Mouse (Mus musculus): ENCODE measurements around the gene Psmb7. TPM values are rescaled to one million over a fixed set of nuclear protein-coding genes. Genes with fewer than 3 reads are reported as not detected.

Psmb7 gene
- polyA plus RNA-seq, 1 experiment: 99.0 TPM

DNA sequence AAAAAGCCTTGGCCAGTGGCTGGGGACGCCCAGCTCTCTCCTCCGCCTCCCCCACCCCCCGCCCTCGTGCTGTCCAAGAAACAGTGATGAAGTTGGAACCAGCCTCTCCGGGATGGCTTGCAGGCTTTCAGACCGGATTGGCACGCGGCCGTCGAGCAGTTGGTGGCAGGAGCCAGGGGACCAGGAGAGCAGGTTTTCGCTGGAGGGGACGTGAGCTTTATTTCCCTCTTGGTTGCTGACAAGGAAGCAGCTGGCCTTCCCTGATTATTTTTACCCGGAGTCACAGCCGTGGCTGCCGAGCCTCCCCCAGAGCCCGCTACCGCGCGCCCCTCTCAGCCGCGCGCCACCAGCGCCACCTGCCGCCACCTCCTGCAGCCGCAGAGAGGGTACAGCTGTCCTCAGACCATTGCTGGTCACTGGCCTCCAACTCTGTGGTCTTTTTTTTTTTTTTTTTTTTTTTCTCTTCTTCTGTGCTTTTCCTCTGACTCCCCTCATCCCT, 14.5 kb upstream of the Psmb7 start:
- Histone ChIP-seq H3K27ac (ENCODE audit: control insufficient read depth, insufficient read depth, low read length) (no peak overlapping the region), H3K4me3 (ENCODE audit: control insufficient read depth, insufficient read depth, low read length) (no peak overlapping the region), H3K4me1 (replicated peaks; ENCODE audit: control insufficient read depth, insufficient read depth, low read length) (no peaks in the 10 kb centered on the region), H3K27me3 (ENCODE audit: control insufficient read depth, insufficient read depth, low read length) (no peaks in the 10 kb centered on the region), H3K36me3 (ENCODE audit: control insufficient read depth, insufficient read depth, low read length) (no peaks in the 10 kb centered on the region)
- TF ChIP-seq POLR2A (IDR thresholded peaks at IDR 0.05; ENCODE audit: control insufficient read depth, extremely low read depth, insufficient read depth, low read length, poor library complexity) (no peak), CTCF (IDR thresholded peaks at IDR 0.05; ENCODE audit: borderline replicate concordance, control insufficient read depth, extremely low read depth, insufficient read depth, low read length, poor library complexity) (peak; percentile 80)
- under 1% methylated on average over 24 of the region's 25 CpGs for WGBS
- peak; percentile 58 for DNase-seq

- Histone ChIP-seq H3K36me3 (ENCODE audit: control insufficient read depth, insufficient read depth, low read length) (no peaks in the 10 kb centered on the region), H3K27ac (ENCODE audit: control insufficient read depth, insufficient read depth, low read length) (no peak overlapping the region), H3K4me3 (ENCODE audit: control insufficient read depth, insufficient read depth, low read length) (no peak overlapping the region), H3K4me1 (replicated peaks; ENCODE audit: control insufficient read depth, insufficient read depth, low read length) (no peaks in the 10 kb centered on the region), H3K27me3 (ENCODE audit: control insufficient read depth, insufficient read depth, low read length) (no peaks in the 10 kb centered on the region)
- no peak for TF ChIP-seq POLR2A (IDR thresholded peaks at IDR 0.05; ENCODE audit: control insufficient read depth, extremely low read depth, insufficient read depth, low read length, poor library complexity)
- 95% methylated on average over 2 of the region's 2 CpGs for WGBS
- DNase-seq: no peak
Observed at GRCm38 (mm10) chr2:38653694-38654093, 9.8 kb upstream of the Psmb7 start.

GRCm38 (mm10) chr2:38653293-38653619, 9.4 kb upstream of the Psmb7 start:
- Histone ChIP-seq H3K36me3 (ENCODE audit: control insufficient read depth, insufficient read depth, low read length) (no peaks in the 10 kb centered on the region), H3K4me1 (replicated peaks; ENCODE audit: control insufficient read depth, insufficient read depth, low read length) (no peaks in the 10 kb centered on the region), H3K4me3 (ENCODE audit: control insufficient read depth, insufficient read depth, low read length) (no peak overlapping the region), H3K27me3 (ENCODE audit: control insufficient read depth, insufficient read depth, low read length) (no peaks in the 10 kb centered on the region), H3K27ac (ENCODE audit: control insufficient read depth, insufficient read depth, low read length) (no peak overlapping the region)
- TF ChIP-seq CTCF (IDR thresholded peaks at IDR 0.05; ENCODE audit: borderline replicate concordance, control insufficient read depth, extremely low read depth, insufficient read depth, low read length, poor library complexity) (no peak), POLR2A (IDR thresholded peaks at IDR 0.05; ENCODE audit: control insufficient read depth, extremely low read depth, insufficient read depth, low read length, poor library complexity) (no peak)
- 92% methylated on average over 5 of the region's 5 CpGs for WGBS
- DNase-seq: no peak

- DNase-seq: no peak
- no peak for TF ChIP-seq CTCF (IDR thresholded peaks at IDR 0.05; ENCODE audit: borderline replicate concordance, control insufficient read depth, extremely low read depth, insufficient read depth, low read length, poor library complexity)
- no peak for TF ChIP-seq POLR2A (IDR thresholded peaks at IDR 0.05; ENCODE audit: control insufficient read depth, extremely low read depth, insufficient read depth, low read length, poor library complexity)
- H3K4me1 ChIP-seq (replicated peaks; ENCODE audit: control insufficient read depth, insufficient read depth, low read length): no peaks in the 10 kb centered on the region
- H3K27me3 ChIP-seq (ENCODE audit: control insufficient read depth, insufficient read depth, low read length): no peaks in the 10 kb centered on the region
- no peak overlapping the region for H3K4me3 ChIP-seq (ENCODE audit: control insufficient read depth, insufficient read depth, low read length)
- no peak overlapping the region for H3K27ac ChIP-seq (ENCODE audit: control insufficient read depth, insufficient read depth, low read length)
- 77% methylated on average over 10 of the region's 10 CpGs for WGBS
- no peaks in the 10 kb centered on the region for H3K36me3 ChIP-seq (ENCODE audit: control insufficient read depth, insufficient read depth, low read length)
Observed at GRCm38 (mm10) chr2:38652565-38653292, 8.8 kb upstream of the Psmb7 start.

GRCm38 (mm10) chr2:38652098-38652497, 8.2 kb upstream of the Psmb7 start:
- H3K4me3 ChIP-seq (ENCODE audit: control insufficient read depth, insufficient read depth, low read length): no peak overlapping the region
- TF ChIP-seq POLR2A (IDR thresholded peaks at IDR 0.05; ENCODE audit: control insufficient read depth, extremely low read depth, insufficient read depth, low read length, poor library complexity) (no peak), CTCF (IDR thresholded peaks at IDR 0.05; ENCODE audit: borderline replicate concordance, control insufficient read depth, extremely low read depth, insufficient read depth, low read length, poor library complexity) (no peak)
- no peak overlapping the region for H3K27ac ChIP-seq (ENCODE audit: control insufficient read depth, insufficient read depth, low read length)
- WGBS: 83% methylated on average over 7 of the region's 7 CpGs
- H3K36me3 ChIP-seq (ENCODE audit: control insufficient read depth, insufficient read depth, low read length): no peaks in the 10 kb centered on the region
- no peaks in the 10 kb centered on the region for H3K27me3 ChIP-seq (ENCODE audit: control insufficient read depth, insufficient read depth, low read length)
- H3K4me1 ChIP-seq (replicated peaks; ENCODE audit: control insufficient read depth, insufficient read depth, low read length): no peaks in the 10 kb centered on the region
- DNase-seq: no peak

- no peak overlapping the region for H3K4me3 ChIP-seq (ENCODE audit: control insufficient read depth, insufficient read depth, low read length)
- H3K4me1 ChIP-seq (replicated peaks; ENCODE audit: control insufficient read depth, insufficient read depth, low read length): no peaks in the 10 kb centered on the region
- H3K27me3 ChIP-seq (ENCODE audit: control insufficient read depth, insufficient read depth, low read length): no peaks in the 10 kb centered on the region
- no peak for TF ChIP-seq CTCF (IDR thresholded peaks at IDR 0.05; ENCODE audit: borderline replicate concordance, control insufficient read depth, extremely low read depth, insufficient read depth, low read length, poor library complexity)
- TF ChIP-seq POLR2A (IDR thresholded peaks at IDR 0.05; ENCODE audit: control insufficient read depth, extremely low read depth, insufficient read depth, low read length, poor library complexity): no peak
- H3K36me3 ChIP-seq (ENCODE audit: control insufficient read depth, insufficient read depth, low read length): no peaks in the 10 kb centered on the region
- H3K27ac ChIP-seq (ENCODE audit: control insufficient read depth, insufficient read depth, low read length): no peak overlapping the region
- 89% methylated on average over 1 of the region's 1 CpGs for WGBS
- no peak for DNase-seq
Observed at GRCm38 (mm10) chr2:38650340-38650739, 6.5 kb upstream of the Psmb7 start.

DNA sequence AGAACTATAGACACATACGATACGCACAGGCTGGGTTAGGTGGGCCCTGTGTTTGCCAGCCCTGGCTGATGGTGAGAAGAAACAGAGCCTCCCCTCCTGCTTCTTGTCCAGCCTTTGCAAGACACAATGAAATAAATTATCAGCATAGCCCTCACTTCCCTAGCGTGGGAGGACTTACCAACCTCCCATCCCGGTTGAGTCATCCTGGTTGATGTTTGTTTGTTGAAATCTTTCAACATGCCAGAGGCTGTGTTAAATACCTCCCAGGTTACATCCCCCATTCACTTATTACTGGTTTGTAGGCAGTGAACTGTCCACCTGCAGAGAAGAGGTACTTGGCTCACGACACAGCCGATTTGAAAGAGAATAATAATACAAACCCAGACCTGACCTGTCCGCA, 3.8 kb upstream of the Psmb7 start:
- H3K4me1 ChIP-seq (replicated peaks; ENCODE audit: control insufficient read depth, insufficient read depth, low read length): peaks cover 5% of the 10 kb centered on the region
- H3K4me3 ChIP-seq (ENCODE audit: control insufficient read depth, insufficient read depth, low read length): no peak overlapping the region
- TF ChIP-seq POLR2A (IDR thresholded peaks at IDR 0.05; ENCODE audit: control insufficient read depth, extremely low read depth, insufficient read depth, low read length, poor library complexity): no peak
- no peak for TF ChIP-seq CTCF (IDR thresholded peaks at IDR 0.05; ENCODE audit: borderline replicate concordance, control insufficient read depth, extremely low read depth, insufficient read depth, low read length, poor library complexity)
- no peaks in the 10 kb centered on the region for H3K36me3 ChIP-seq (ENCODE audit: control insufficient read depth, insufficient read depth, low read length)
- WGBS: 93% methylated on average over 7 of the region's 7 CpGs
- no peaks in the 10 kb centered on the region; the same call in 1 of the 2 replicates for H3K27me3 ChIP-seq (ENCODE audit: control insufficient read depth, insufficient read depth, low read length)
- H3K27ac ChIP-seq (ENCODE audit: control insufficient read depth, insufficient read depth, low read length): no peak overlapping the region
- no peak for DNase-seq

Data from thymus, adult 2 months (tissue).